Mouse (Mus musculus) bone marrow, adult 2 months (tissue): ENCODE data around the gene Jph4. TPM values are rescaled to one million over a fixed set of nuclear protein-coding genes. Genes with fewer than 3 reads are reported as not detected.

Experiments
- H3K27ac ChIP-seq: fragments of 200-500 bp; 2 replicates; pipeline ENCODE4 v1.5.1; 2012; ENCODE audit warnings: low read depth, mild to moderate bottlenecking, control low read depth, inconsistent platforms, low read length; ENCODE audit not compliant: control insufficient read depth, poor library complexity, insufficient read depth
- H3K4me1 ChIP-seq: fragments of 200-500 bp; 2 replicates; pipeline ENCODE4 v1.6.1; 2011; ENCODE audit warnings: low read length; ENCODE audit not compliant: control insufficient read depth, insufficient read depth
- H3K4me3 ChIP-seq: fragments of 200-500 bp; replicated peaks from 2 replicates; pipeline ENCODE3; 2011; ENCODE audit warnings: mild to moderate bottlenecking, low read depth, low read length, control low read depth; ENCODE audit not compliant: control insufficient read depth
- CTCF ChIP-seq: fragments of 200-500 bp; IDR thresholded peaks from 2 replicates; pipeline ENCODE4 v1.5.1; 2011; ENCODE audit warnings: low read length, control low read depth; ENCODE audit not compliant: control insufficient read depth, insufficient read depth
- POLR2A ChIP-seq: fragments of 200-500 bp; IDR thresholded peaks from 2 replicates; pipeline ENCODE4 v1.6.1; 2011; ENCODE audit warnings: low read depth, mild to moderate bottlenecking, control low read depth, low read length, borderline replicate concordance; ENCODE audit not compliant: control insufficient read depth
- WGBS: fragments of 180-500 bp; shearing (Covaris S2); methylation state at CpG from one replicate; pipeline ENCODE4 v1.1.7; 2018; 5-methylcytosine and 5-hydroxymethylcytosine counted together
- polyA plus RNA-seq: library from polyadenylated mRNA; stranded (reverse); fragments of >200 nt; gene quantifications from 2 replicates; pipeline ENCODE4 v1.2.4, GENCODE M21; 2011; ENCODE audit warnings: low replicate concordance; ENCODE audit not compliant: missing spikeins, insufficient read depth, insufficient read length

The Jph4 gene
- polyA plus RNA-seq, 1 experiment: not detected

- H3K27ac ChIP-seq: no peak overlapping the region
- peaks cover 4% of the 10 kb centered on the region for H3K4me1 ChIP-seq
- H3K4me3 ChIP-seq: peak overlapping the region; percentile 78
- WGBS: 55% methylated on average over 9 of the region's 9 CpGs
- TF ChIP-seq CTCF: no peak
- no peak for TF ChIP-seq POLR2A
Measured at GRCm38 (mm10) chr14:55095263-55095662, 21.5 kb downstream of the Jph4 start.

GRCm38 (mm10) chr14:55094704-55095231 is 22.0 kb downstream of the Jph4 start, which contains the start of gene Thtpa:
Thtpa (plus strand) TSS chr14:55094784.
- TF ChIP-seq POLR2A (no peak; the same call in 1 of the 2 replicates), CTCF (no peak)
- Histone ChIP-seq H3K4me3 (peak within 1 kb of the TSS; percentile 78), H3K4me1 (peaks cover 4% of the 10 kb centered on the region), H3K27ac (peak within 1 kb of the TSS; percentile 59)
- under 1% methylated on average over 30 of the region's 30 CpGs for WGBS

- peaks cover 4% of the 10 kb centered on the region for H3K4me1 ChIP-seq
- no peak overlapping the region for H3K4me3 ChIP-seq
- WGBS: 58% methylated on average over 6 of the region's 6 CpGs
- TF ChIP-seq POLR2A: no peak
- no peak for TF ChIP-seq CTCF
- no peak overlapping the region for H3K27ac ChIP-seq
Measured at GRCm38 (mm10) chr14:55093927-55094326, 22.8 kb downstream of the Jph4 start.

- Histone ChIP-seq H3K27ac (no peak within 1 kb of the TSS), H3K4me3 (peak within 1 kb of the TSS; percentile 86), H3K4me1 (peaks cover 4% of the 10 kb centered on the region)
- WGBS: under 1% methylated on average over 34 of the region's 34 CpGs
- TF ChIP-seq CTCF (no peak), POLR2A (peak; percentile 35; the same call in 1 of the 2 replicates)
Measured at GRCm38 (mm10) chr14:55092011-55092577, 24.6 kb downstream of the Jph4 start, which contains the start of gene Zfhx2. Zfhx2 (minus strand) TSS chr14:55092324.

- Histone ChIP-seq H3K4me3 (peak overlapping the region; percentile 86), H3K4me1 (peaks cover 4% of the 10 kb centered on the region), H3K27ac (no peak overlapping the region)
- WGBS: 17% methylated on average over 34 of the region's 34 CpGs
- TF ChIP-seq CTCF: no peak
- TF ChIP-seq POLR2A: no peak
Measured at GRCm38 (mm10) chr14:55091209-55091865, 25.4 kb downstream of the Jph4 start.

- WGBS: 71% methylated on average over 13 of the region's 13 CpGs
- no peak for TF ChIP-seq CTCF
- TF ChIP-seq POLR2A: no peak
- Histone ChIP-seq H3K4me1 (no peaks in the 10 kb centered on the region), H3K27ac (no peak overlapping the region), H3K4me3 (no peak overlapping the region)
Measured at GRCm38 (mm10) chr14:55089199-55089947, 27.4 kb downstream of the Jph4 start.

- Histone ChIP-seq H3K27ac (no peak overlapping the region), H3K4me3 (no peak overlapping the region), H3K4me1 (no peaks in the 10 kb centered on the region)
- TF ChIP-seq POLR2A (no peak), CTCF (no peak)
- WGBS: 79% methylated on average over 6 of the region's 6 CpGs
Measured at GRCm38 (mm10) chr14:55086009-55086514, 30.7 kb downstream of the Jph4 start.

- Histone ChIP-seq H3K4me1 (no peaks in the 10 kb centered on the region), H3K4me3 (no peak overlapping the region), H3K27ac (no peak overlapping the region)
- 78% methylated on average over 9 of the region's 9 CpGs for WGBS
- TF ChIP-seq POLR2A (no peak), CTCF (no peak)
Measured at GRCm38 (mm10) chr14:55085324-55086008, 31.3 kb downstream of the Jph4 start.
